ENCODE assay signal across 10 mouse cellular contexts in the genomic region with DNA sequence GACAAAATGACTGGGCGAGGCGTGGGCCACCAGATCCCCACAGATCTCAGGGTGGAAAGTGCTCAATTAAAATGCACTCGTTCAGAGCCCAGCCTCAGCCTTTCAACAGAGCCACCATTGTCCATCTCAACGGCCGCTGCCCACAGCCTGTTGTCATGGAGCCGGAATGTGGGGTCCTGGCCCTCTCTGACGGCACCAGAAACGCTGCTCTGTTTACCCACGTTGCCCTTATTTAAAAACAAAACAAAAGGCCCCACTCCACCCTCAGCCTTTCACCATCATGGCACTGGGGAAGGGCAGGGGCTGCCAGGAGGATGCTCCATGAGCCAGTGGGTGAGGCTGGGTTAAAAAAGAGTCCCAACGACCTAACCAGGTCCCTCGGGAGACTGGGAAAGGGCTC. TPM values are rescaled to one million over a fixed set of nuclear protein-coding genes. Genes with fewer than 3 reads are reported as not detected.
A peak's percentile ranks its signal among the peaks of the same experiment; 100 is the strongest.
DNase-seq lines count a peak whose midpoint lies in the region; ATAC-seq lines count a peak whose summit lies in the region.
"Had no signal": no experiment of that assay in that cellular context is flagged by ENCODE, and none has a peak within 500 bp of the region (broad histone marks: within the 10 kb centered on the region; RNA-seq: fewer than 3 reads in every experiment).

No protein-coding gene starts in this region.

- peak; percentile 38 to 52 for DNase-seq in left cerebral cortex, postnatal 10 days (ENCODE audit: extremely low spot score in 1 of 2, low spot score in 2 of 2)
- no peak for DNase-seq in left cerebral cortex, adult 11 months (ENCODE audit: low spot score)
- DNase-seq in left cerebral cortex, postnatal 25 days (ENCODE audit: low spot score in 2 of 2) = peak; percentile 12 to 31
- no peak for DNase-seq in urinary bladder, adult 2 months (ENCODE audit: low spot score)
- no peak for DNase-seq in spleen, postnatal 36 days (ENCODE audit: low spot score in 2 of 2)

- WGBS in forebrain, embryonic 15.5 days = 7% methylated on average over 11 of the region's 11 CpGs
- 19% methylated on average over 11 of the region's 11 CpGs for WGBS in neural tube, embryonic 15.5 days

- H3K36me3 ChIP-seq in forebrain, embryonic 15.5 days = no peaks in the 10 kb centered on the region
- no peaks in the 10 kb centered on the region for H3K36me3 ChIP-seq in neural tube, embryonic 15.5 days
- H3K36me3 ChIP-seq: intestine, embryonic 15.5 days had no signal

- H3K27me3 ChIP-seq in forebrain, embryonic 15.5 days = no peaks in the 10 kb centered on the region
- H3K27me3 ChIP-seq in neural tube, embryonic 15.5 days (replicated peaks) = no peaks in the 10 kb centered on the region
- H3K27me3 ChIP-seq: intestine, embryonic 15.5 days had no signal

- H3K9ac ChIP-seq in forebrain, embryonic 15.5 days (replicated peaks) = no peak overlapping the region
- no peak overlapping the region for H3K9ac ChIP-seq in neural tube, embryonic 15.5 days (replicated peaks)
- H3K9ac ChIP-seq: intestine, embryonic 15.5 days had no signal

- peaks cover 27% of the 10 kb centered on the region for H3K4me1 ChIP-seq in forebrain, embryonic 15.5 days
- H3K4me1 ChIP-seq in neural tube, embryonic 15.5 days = peaks cover 25% of the 10 kb centered on the region

- no peaks in the 10 kb centered on the region for H3K9me3 ChIP-seq in forebrain, embryonic 15.5 days
- H3K9me3 ChIP-seq in neural tube, embryonic 15.5 days (replicated peaks) = no peaks in the 10 kb centered on the region
- H3K9me3 ChIP-seq: intestine, embryonic 15.5 days had no signal

- H3K4me3 ChIP-seq in forebrain, embryonic 15.5 days = no peak overlapping the region
- no peak overlapping the region for H3K4me3 ChIP-seq in neural tube, embryonic 15.5 days (replicated peaks)
- H3K4me3 ChIP-seq: intestine, embryonic 15.5 days had no signal

- intact Hi-C loops in left cerebral cortex, postnatal 10 days (cut with DNase I) = no loop called here
- intact Hi-C loops in left cerebral cortex, postnatal 25 days (cut with DNase I) = no loop called here

- peak; percentile 75 for ATAC-seq in forebrain, embryonic 15.5 days (replicated peaks)
- ATAC-seq in neural tube, embryonic 15.5 days (ENCODE audit: low FRiP score) = peak; percentile 80
- ATAC-seq in megakaryocyte, adult 5-6 weeks (ENCODE audit: poor library complexity, severe bottlenecking) = no peak
- ATAC-seq: activated CD4-positive, CD25-positive, alpha-beta regulatory T cell, adult 4 months; intestine, embryonic 15.5 days had no signal

- peak overlapping the region; percentile 59 for H3K27ac ChIP-seq in forebrain, embryonic 15.5 days (replicated peaks)
- peak overlapping the region; percentile 58 for H3K27ac ChIP-seq in neural tube, embryonic 15.5 days (replicated peaks)
- H3K27ac ChIP-seq: intestine, embryonic 15.5 days had no signal

- H3K4me2 ChIP-seq in forebrain, embryonic 15.5 days (replicated peaks) = no peak overlapping the region
- H3K4me2 ChIP-seq in neural tube, embryonic 15.5 days = no peak overlapping the region
- H3K4me2 ChIP-seq: intestine, embryonic 15.5 days had no signal

RNA-seq across cellular contexts. Expression of gene Plekha7, which starts 25.4 kb away (rescaled TPM):
- total RNA-seq in left cerebral cortex, postnatal 10 days (2021) = 10 to 100 TPM; 18.7 to 23.6 TPM
- 9.3 and 9.7 TPM in 2 replicates for polyA plus RNA-seq in forebrain, embryonic 15.5 days (2015; fragmentation: Nextera tagmentation; extraction: Ambion mirVana)
- 10 to 100 TPM; 19.2 to 20.3 TPM for total RNA-seq in left cerebral cortex, postnatal 25 days (2021)
- polyA plus RNA-seq in neural tube, embryonic 15.5 days (2015; fragmentation: Nextera tagmentation; extraction: Ambion mirVana) = 5.4 and 12.8 TPM in 2 replicates
- total RNA-seq in megakaryocyte, adult 5-6 weeks (2015) = 0.02 and 0.16 TPM in 2 replicates
- total RNA-seq in megakaryocyte, adult 5-6 weeks (2017) = 0.18 TPM in 1 of 2 replicates, not detected in the other
- polyA plus RNA-seq in urinary bladder, adult 2 months (2012; rRNA removed) = 18.4 and 21.4 TPM in 2 replicates

RNA-seq across cellular contexts. Expression of gene Rps13, which starts 51.2 kb away (rescaled TPM):
- 100 to 1,000 TPM; 248 to 274 TPM for total RNA-seq in left cerebral cortex, postnatal 10 days (2021)
- 551 and 569 TPM in 2 replicates for polyA plus RNA-seq in forebrain, embryonic 15.5 days (2015; fragmentation: Nextera tagmentation; extraction: Ambion mirVana)
- 100 to 1,000 TPM; 180 to 186 TPM for total RNA-seq in left cerebral cortex, postnatal 25 days (2021)
- 511 and 555 TPM in 2 replicates for polyA plus RNA-seq in neural tube, embryonic 15.5 days (2015; fragmentation: Nextera tagmentation; extraction: Ambion mirVana)
- 1,284 and 1,307 TPM in 2 replicates for total RNA-seq in megakaryocyte, adult 5-6 weeks (2015)
- total RNA-seq in megakaryocyte, adult 5-6 weeks (2017) = 3,022 and 3,027 TPM in 2 replicates
- polyA plus RNA-seq in urinary bladder, adult 2 months (2012; rRNA removed) = 1,159 and 1,205 TPM in 2 replicates

Comparison
In these comparisons a context has a peak if more than half of its experiments do, and no peak if none do; other contexts are left out.
1. DNase-seq: peak in left cerebral cortex, postnatal 10 days (2 of 2) and left cerebral cortex, postnatal 25 days (2 of 2); none in left cerebral cortex, adult 11 months (single experiment), urinary bladder, adult 2 months (single experiment) and spleen, postnatal 36 days (0 of 2).
2. RNA of gene Plekha7, which starts 25.4 kb away (total RNA-seq): 18.7 to 23.6 TPM in left cerebral cortex, postnatal 10 days and 19.2 to 20.3 TPM in left cerebral cortex, postnatal 25 days; 0.02 to 0.18 TPM in megakaryocyte, adult 5-6 weeks; every median in the first group is over 10 times any median in the second.
3. RNA of gene Rps13, which starts 51.2 kb away (total RNA-seq): 1,284 to 3,027 TPM in megakaryocyte, adult 5-6 weeks; 248 to 274 TPM in left cerebral cortex, postnatal 10 days and 180 to 186 TPM in left cerebral cortex, postnatal 25 days; every median in the first group is over 4 times any median in the second.